Mouse (Mus musculus) gastrocnemius, postnatal 4 days (tissue): ENCODE measurements at regions not wholly inside any gene's neighbourhood (a gene's known extent, or its start where the extent isn't known, plus 50 kb on each side); places are given as distances from the start of the nearest gene placed in this dataset.

Experiments used
- DNase-seq, 2 experiments: peaks; one replicate each; pipeline ENCODE4 v3.0.0; 2021 to 2022; ENCODE audit warnings: low spot score in 2 of 2, mixed read lengths in 2 of 2

GRCm38 (mm10) chr6:82860485-82860884 is 79.1 kb downstream of the Sema4f start:
- no peak for DNase-seq

GRCm38 (mm10) chr6:82856218-82856617 is 82.0 kb upstream of the Hk2 start:
- DNase-seq, result no peak

DNA sequence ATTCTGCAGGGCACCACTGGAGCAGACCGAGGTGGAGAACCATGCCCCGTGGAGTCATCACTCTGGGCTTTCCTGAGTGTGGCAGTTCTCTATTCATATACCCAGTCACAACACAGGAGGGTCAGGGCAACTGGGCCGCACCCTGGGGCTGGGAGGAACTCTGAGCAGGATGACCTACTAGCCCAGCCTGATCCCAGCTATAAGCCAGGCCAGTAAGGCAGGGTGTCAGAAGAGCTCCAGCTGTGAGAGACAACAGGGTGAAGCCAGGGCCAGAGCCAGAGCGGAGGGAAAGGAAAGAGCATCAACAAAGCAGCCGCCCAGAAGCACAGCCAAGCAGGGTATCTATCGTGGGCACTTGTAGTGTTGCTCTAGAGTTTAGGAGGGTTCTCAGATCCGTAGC is 81.1 kb upstream of the Hk2 start:
- DNase-seq, result no peak

DNA sequence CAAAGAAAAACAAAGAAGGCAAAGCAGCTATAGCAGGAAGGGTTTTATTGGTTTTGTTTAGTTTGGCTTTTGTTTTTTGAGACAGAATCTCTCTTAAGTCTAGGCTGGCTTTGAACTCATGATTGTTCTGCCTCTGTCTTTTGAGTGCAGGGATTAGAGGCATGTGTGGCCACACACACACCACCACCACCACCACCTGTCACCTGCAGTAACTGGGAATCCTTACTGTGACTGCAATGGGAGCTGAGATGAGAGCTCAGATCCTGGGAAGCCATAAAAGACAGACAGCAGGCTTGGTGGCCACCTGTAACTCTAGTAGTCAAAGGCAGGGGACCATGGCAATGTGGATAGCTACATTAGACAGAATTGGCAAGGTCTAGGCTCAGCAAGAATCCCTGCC is 80.5 kb upstream of the Hk2 start:
- DNase-seq, result no peak

- peak in 1 of 2 experiments; percentile 47 for DNase-seq
These were observed 80.1 kb upstream of the Hk2 start for GRCm38 (mm10) chr6:82854338-82854737.

DNA sequence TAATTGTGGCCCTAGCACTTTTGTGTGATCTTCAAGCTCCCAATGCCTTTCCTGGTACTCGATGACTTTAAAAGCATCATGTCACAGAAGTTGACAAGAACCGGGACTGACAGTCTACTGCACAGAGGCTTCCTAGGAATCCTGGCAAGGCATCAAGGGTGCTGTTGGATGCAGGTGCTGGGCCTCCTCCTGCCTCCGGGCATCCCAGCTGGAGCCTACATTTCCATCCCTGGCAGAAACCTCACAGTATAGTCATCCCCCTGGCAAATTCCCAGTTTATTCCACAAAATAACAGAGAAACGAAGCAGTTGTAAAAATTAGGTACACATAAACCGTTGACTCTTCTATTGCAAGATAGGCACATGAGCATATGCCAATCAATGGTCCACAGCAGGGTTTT is 78.8 kb upstream of the Hk2 start:
- no peak for DNase-seq

- DNase-seq, result no peak
These were observed 76.3 kb upstream of the Hk2 start for GRCm38 (mm10) chr6:82850556-82850955.

GRCm38 (mm10) chr6:82847598-82847997 is 73.3 kb upstream of the Hk2 start:
- DNase-seq, result no peak

- no peak for DNase-seq
These were observed 72.4 kb upstream of the Hk2 start for GRCm38 (mm10) chr6:82846587-82847150.

DNA sequence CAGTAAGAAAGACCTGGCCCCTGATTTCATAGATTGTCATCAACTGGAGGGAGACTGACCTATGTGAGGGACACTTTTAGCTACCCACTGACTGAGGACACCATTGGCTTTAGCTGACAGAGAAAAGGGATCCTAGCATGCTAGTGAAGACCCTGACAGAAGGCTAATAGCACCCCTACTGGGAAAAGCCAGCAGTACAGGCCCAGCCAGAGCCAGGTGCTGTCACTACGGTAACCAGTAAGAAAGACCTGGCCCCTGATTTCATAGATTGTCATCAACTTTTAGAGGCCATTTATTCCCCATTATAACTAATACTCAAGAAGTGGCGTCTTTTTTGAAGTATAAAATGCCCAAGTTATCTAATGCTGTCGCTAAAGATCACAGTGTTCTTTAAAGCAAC is 70.2 kb upstream of the Hk2 start:
- no peak for DNase-seq

- DNase-seq, result no peak
These were observed 69.6 kb upstream of the Hk2 start for GRCm38 (mm10) chr6:82843881-82844280.

DNA sequence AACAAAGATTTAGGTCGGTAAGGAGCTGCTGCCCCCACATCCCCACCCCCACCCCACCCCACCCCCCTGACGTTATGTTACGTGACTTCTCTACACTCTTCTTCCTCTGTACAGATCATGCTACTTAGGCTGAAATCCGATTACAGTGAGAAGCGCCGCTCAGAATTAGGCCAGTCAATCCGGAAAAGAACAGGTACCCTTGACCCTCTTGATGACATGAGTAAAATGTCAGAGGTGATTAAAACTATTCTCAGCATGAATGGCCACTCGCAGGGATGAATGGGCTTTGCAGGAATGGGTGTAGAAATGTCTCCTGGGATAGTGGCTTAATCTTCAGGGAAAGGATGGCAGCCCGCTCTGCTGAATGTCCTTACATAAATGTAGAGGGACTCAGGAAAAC is 63.0 kb upstream of the Hk2 start:
- no peak for DNase-seq

GRCm38 (mm10) chr6:82835222-82836064 is 61.2 kb upstream of the Hk2 start:
- DNase-seq, result no peak

DNA sequence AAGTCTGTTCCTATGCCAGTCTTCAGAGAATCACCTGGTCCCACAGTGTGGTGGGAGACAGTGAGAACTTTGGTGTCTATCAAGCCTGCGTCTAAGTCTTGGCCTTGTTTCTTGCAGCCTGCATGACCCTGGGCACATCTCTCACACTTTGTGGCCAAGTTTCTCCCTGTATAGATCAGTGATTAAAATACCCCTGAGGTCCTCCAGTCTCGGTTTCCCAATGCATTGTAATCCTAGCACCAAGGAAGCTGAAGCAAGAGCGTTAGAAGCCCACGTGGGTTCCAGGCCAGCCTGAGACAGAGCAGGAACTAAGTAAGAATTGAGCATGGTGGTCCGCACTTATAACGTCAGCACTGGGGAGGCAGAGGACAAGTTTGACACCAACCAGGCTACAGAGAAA is 59.6 kb upstream of the Hk2 start:
- DNase-seq, result no peak

- no peak for DNase-seq
These were observed 57.0 kb upstream of the Hk2 start for GRCm38 (mm10) chr6:82831211-82831610.

DNA sequence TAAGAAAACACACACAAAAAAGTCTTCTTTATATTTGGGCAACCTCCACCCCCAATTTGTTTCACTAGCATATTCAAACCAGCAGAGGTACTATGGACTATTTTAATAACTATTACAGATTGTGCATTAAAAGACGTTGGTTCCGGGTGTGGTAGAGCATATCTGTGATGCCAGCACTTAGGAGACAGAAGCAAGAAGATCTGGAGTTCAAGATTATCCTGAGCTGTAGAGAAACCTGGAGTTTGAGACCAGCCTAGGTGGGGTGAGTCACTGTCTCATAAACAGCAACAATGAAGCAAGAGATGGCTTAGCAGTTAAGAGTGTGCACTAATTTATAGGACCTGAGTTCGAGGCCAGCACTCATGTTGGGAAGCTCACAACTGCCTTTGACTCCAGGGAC is 50.4 kb upstream of the Hk2 start:
- DNase-seq, result no peak

DNA sequence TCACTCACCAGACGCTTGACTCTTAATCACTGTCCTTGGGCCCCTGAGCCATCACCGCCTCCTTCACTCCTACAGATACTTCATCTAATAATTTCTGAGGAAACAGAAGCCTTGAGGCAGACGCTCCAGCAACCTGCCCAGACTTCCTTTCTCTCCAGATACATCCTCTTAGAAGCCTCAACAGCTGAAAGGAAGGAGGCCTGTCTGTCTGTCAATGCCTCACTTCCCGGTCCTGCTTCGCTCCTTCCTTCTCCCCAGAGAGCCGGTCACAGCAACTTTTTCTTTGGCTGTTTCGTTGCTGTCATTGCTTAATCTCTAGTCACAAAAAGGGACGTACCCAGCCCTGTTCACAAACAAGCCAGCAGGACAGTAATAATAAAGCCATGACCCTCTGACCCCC is 50.0 kb upstream of the Hk2 start:
- no peak for DNase-seq
